Mouse (Mus musculus) brain, embryonic 14.5 days (tissue): ENCODE measurements around the gene Astn2.

Experiments
- CTCF ChIP-seq: fragments of 200-500 bp; IDR thresholded peaks from 2 replicates; pipeline ENCODE4 v1.5.1; 2012; ENCODE audit warnings: inconsistent platforms, mild to moderate bottlenecking, moderate library complexity, borderline replicate concordance; ENCODE audit not compliant: insufficient read depth, insufficient read length; ENCODE audit errors: extremely low read depth
- POLR2A ChIP-seq: fragments of 200-500 bp; IDR thresholded peaks from 2 replicates; pipeline ENCODE4 v1.6.1; 2012; ENCODE audit warnings: mild to moderate bottlenecking, inconsistent platforms, borderline replicate concordance; ENCODE audit not compliant: poor library complexity, insufficient read depth, insufficient read length, severe bottlenecking; ENCODE audit errors: extremely low read depth

DNA sequence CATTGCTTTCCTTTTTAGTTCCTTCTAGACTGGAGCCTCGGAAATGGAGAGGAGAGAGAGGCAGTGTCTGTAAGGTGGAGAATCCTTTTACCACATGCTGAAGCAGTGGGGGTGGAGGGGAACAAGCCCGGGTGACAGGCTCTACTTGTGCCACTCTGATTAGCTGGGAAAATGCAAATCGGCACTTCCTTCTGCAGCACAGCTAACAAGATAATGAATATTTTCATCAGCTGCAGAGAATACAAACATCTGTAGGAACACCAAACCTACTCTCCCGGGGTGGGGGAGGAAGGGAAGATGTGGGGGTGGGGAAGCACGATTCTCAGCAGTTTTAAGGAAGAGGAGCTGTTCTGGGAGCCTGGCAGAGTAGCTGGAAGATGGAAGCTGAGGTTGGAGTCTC, 725.5 kb downstream of the Astn2 start:
- no peak for TF ChIP-seq POLR2A
- no peak for TF ChIP-seq CTCF
